Mouse (Mus musculus) C2C12 (cell line): ENCODE measurements around the gene Ncf1.

ENCODE experiments used
- CTCF ChIP-seq: IDR thresholded peaks from one replicate; pipeline ENCODE4 v1.5.1; 2011; ENCODE audit not compliant: control insufficient read depth, insufficient read depth, insufficient read length
- USF1 ChIP-seq: IDR thresholded peaks from one replicate; pipeline ENCODE4 v1.6.1; 2011; ENCODE audit warnings: low read depth, mild to moderate bottlenecking, control low read depth, moderate library complexity

DNA sequence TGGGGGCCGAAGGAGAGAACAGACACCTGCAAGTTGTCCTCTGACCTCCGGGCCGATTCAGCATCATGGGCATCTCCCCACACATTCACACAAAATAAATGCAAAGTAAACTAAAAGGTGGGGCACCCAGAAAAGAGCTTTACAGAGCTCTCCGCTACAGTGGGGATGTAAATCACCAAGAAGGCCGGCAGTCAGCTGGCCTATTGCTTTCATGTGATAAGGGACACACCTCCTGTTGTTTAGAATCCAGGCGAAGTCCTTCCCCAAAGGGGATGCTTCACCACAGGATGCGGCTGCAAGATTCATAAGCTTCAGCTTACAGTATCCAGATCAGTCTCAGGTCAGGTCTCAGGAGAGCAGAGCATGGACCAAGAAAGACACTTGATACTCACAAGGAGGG lies 50.9 kb downstream of the Ncf1 start:
- no peak for TF ChIP-seq USF1
- TF ChIP-seq CTCF, result no peak
